Mouse (Mus musculus): Measurements from ENCODE around the gene Fam24a.

DNA sequence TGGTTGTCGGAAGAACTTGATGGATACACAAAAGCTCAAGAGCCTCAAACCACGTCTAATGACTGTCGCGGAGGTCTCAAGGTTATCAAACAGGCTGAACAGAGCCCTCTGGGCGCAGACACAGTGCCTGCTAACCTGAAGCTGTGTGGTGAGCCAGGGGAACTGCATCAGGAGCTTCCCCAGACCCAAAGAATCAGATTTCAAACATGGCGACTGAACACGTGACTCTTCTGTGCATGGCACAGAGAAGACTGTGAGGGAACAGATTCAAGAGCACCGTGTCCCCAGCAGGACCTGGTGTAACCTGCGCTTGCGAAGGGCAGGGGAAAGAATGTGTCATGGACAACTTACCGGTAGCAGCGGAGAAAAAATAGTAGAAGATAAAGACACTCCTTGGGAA is 16.1 kb upstream of the Fam24a start:
- peak; percentile 13; the same call in 1 of the 2 replicates for TF ChIP-seq CTCF (conservative IDR thresholded peaks at IDR 0.05; ENCODE audit: low read length)
- TF ChIP-seq NANOG (IDR thresholded peaks at IDR 0.05; ENCODE audit: borderline replicate concordance, low read length), result no peak
